Mouse (Mus musculus): ENCODE data around the gene Pink1. TPM values are rescaled to one million over a fixed set of nuclear protein-coding genes. Genes with fewer than 3 reads are reported as not detected.

Pink1 gene
- 134 and 160 TPM in 2 replicates for polyA plus RNA-seq (2012; rRNA removed)

- Histone ChIP-seq H3K4me1 (ENCODE audit: control insufficient read depth, insufficient read depth, low read length) (peaks cover 2% of the 10 kb centered on the region), H3K27me3 (ENCODE audit: control insufficient read depth, insufficient read depth, low read length) (no peaks in the 10 kb centered on the region), H3K36me3 (ENCODE audit: control insufficient read depth, insufficient read depth, low read length) (no peaks in the 10 kb centered on the region), H3K4me3 (ENCODE audit: control insufficient read depth, low read depth, low read length) (peak within 1 kb of the TSS; percentile 89), H3K27ac (ENCODE audit: control insufficient read depth, insufficient read depth, low read depth, low read length) (peak within 1 kb of the TSS; percentile 92)
- peak; percentile 81 for TF ChIP-seq POLR2A (IDR thresholded peaks at IDR 0.05; ENCODE audit: control insufficient read depth, low read depth, low read length)
- peak; percentile 95 for TF ChIP-seq CTCF (IDR thresholded peaks at IDR 0.05; ENCODE audit: control insufficient read depth, insufficient read depth, insufficient replicate concordance, low read depth, low read length)
Measured at GRCm38 (mm10) chr4:138326077-138326695, at the start of gene Pink1. Gene Pink1, minus strand, starts transcription at chr4:138326307.

- H3K4me1 ChIP-seq (ENCODE audit: control insufficient read depth, insufficient read depth, low read length): no peaks in the 10 kb centered on the region; the same call in 1 of the 2 replicates
- no peaks in the 10 kb centered on the region for H3K27me3 ChIP-seq (ENCODE audit: control insufficient read depth, insufficient read depth, low read length)
- H3K4me3 ChIP-seq (ENCODE audit: control insufficient read depth, low read depth, low read length): no peak overlapping the region
- no peak overlapping the region for H3K27ac ChIP-seq (ENCODE audit: control insufficient read depth, insufficient read depth, low read depth, low read length)
- TF ChIP-seq CTCF (IDR thresholded peaks at IDR 0.05; ENCODE audit: control insufficient read depth, insufficient read depth, insufficient replicate concordance, low read depth, low read length) (no peak), POLR2A (IDR thresholded peaks at IDR 0.05; ENCODE audit: control insufficient read depth, low read depth, low read length) (no peak)
- H3K36me3 ChIP-seq (ENCODE audit: control insufficient read depth, insufficient read depth, low read length): no peaks in the 10 kb centered on the region
Measured at GRCm38 (mm10) chr4:138375117-138375516, 49.0 kb upstream of the Pink1 start.

DNA sequence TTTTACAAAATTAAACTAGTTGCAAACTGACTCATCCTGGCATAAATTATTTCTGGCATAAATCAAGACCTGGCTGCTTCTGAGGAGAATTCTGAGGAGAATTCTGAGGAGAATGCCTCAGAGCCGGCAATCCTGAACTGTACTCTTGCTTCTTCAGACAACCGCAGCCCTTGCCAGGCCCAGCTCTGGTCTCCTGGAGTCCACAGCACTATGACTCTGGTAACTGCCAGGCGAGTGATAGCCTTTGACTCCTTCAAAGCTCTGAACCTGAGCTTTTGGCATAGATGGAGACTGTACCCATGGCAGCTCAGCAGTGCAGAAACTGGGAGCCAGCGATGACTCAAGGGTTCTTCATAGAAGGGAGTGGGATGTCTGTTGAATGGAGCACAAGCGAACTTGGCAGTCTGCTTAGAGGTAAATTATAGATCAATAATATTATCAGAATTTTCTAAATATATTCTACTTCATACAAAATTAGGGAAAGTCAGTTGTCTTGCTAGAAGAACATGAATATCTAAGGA is 44.9 kb upstream of the Pink1 start:
- Histone ChIP-seq H3K27me3 (ENCODE audit: control insufficient read depth, insufficient read depth, low read length) (no peaks in the 10 kb centered on the region), H3K27ac (ENCODE audit: control insufficient read depth, insufficient read depth, low read depth, low read length) (no peak overlapping the region), H3K36me3 (ENCODE audit: control insufficient read depth, insufficient read depth, low read length) (no peaks in the 10 kb centered on the region), H3K4me1 (ENCODE audit: control insufficient read depth, insufficient read depth, low read length) (peaks cover 3% of the 10 kb centered on the region), H3K4me3 (ENCODE audit: control insufficient read depth, low read depth, low read length) (no peak overlapping the region)
- TF ChIP-seq CTCF (IDR thresholded peaks at IDR 0.05; ENCODE audit: control insufficient read depth, insufficient read depth, insufficient replicate concordance, low read depth, low read length) (no peak), POLR2A (IDR thresholded peaks at IDR 0.05; ENCODE audit: control insufficient read depth, low read depth, low read length) (no peak)

DNA sequence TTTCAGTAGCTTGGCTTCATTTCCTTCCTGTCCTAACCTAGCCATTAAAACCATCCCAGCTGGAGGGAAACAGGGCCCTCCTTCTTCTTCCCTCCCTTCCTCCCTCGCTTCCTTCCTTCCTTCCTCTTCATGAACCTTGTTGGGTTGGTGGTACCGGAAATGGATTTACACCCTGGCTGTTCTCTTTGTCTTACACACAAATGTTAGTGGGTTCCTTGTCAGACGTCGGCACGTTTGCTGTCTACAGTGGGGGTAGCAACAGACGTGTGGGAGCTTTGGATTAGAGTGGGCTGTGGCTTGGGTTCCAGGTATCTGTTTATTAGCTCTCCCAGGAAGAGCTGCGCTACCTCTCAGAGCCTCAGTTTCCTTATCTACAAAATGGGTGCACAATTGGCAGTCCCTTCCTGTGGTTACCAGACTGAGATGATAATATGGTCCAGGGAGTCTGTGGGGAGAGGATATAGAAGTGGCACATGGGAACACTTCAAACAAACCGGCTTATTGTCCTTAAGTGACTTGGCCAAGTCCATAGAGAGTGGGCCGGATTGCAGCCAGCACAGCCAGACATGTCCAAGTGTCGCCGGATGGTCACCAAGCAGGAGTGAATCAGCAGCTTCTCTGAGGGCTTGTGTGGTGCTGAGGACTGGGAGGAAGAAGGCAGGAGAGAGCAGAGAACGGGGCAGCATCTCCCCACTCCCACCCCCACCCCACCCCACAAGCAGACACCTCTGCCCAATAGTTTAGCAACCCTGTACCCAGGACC is 42.6 kb upstream of the Pink1 start:
- no peaks in the 10 kb centered on the region for H3K27me3 ChIP-seq (ENCODE audit: control insufficient read depth, insufficient read depth, low read length)
- no peak overlapping the region for H3K4me3 ChIP-seq (ENCODE audit: control insufficient read depth, low read depth, low read length)

DNA sequence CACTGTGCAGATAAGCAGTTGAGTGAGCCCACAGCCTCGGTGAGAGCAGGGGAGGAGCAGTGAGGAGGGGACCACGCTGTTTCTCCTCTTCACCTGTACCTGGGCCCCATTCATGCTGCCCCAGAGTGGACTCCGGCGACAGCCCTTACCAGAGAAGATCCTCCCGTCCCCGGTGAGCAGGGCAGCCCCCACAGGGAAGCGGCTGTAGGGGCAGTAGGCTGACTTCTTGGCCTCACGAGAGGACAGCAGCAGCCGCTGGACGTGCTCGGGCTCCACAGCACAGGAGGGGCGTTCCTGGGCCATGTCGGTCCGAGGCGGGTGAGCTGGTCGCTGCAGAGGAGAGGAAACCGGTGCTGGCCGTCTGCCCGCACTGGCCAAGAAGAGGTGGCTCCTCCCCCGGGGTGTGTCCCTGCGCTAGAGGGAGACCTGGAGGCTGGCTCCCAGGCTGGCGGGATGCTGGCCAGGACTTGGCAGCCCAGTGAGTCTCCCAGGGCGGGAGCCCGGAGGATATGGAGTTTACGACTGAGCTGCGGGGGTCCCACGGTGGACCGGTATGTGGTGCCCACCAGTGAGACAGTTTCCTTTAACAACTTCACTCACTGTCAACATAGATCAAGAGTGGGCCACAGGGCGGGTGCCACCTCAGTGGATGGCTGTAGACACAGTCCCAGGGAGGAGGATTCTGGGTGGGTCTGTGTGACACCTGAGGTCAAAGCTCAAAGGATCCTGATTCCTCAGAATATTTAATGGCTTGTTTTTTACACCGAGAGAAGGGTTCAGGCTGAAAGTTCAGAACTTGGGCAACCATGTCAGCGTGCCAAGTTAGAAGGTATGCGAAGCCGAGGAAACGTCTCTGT is 41.8 kb upstream of the Pink1 start, which contains the start of gene Cda:
Gene Cda, minus strand, starts transcription at position 352 of the 857 bp plus-strand sequence.
- Histone ChIP-seq H3K36me3 (ENCODE audit: control insufficient read depth, insufficient read depth, low read length) (no peaks in the 10 kb centered on the region), H3K27me3 (ENCODE audit: control insufficient read depth, insufficient read depth, low read length) (no peaks in the 10 kb centered on the region), H3K4me3 (ENCODE audit: control insufficient read depth, low read depth, low read length) (no peak within 1 kb of the TSS), H3K27ac (ENCODE audit: control insufficient read depth, insufficient read depth, low read depth, low read length) (no peak within 1 kb of the TSS), H3K4me1 (ENCODE audit: control insufficient read depth, insufficient read depth, low read length) (peaks cover 3% of the 10 kb centered on the region)
- no peak for TF ChIP-seq POLR2A (IDR thresholded peaks at IDR 0.05; ENCODE audit: control insufficient read depth, low read depth, low read length)
- no peak for TF ChIP-seq CTCF (IDR thresholded peaks at IDR 0.05; ENCODE audit: control insufficient read depth, insufficient read depth, insufficient replicate concordance, low read depth, low read length)

More for the DNA sequence above, 42.6 kb upstream of the Pink1 start:
- Histone ChIP-seq H3K27ac (ENCODE audit: control insufficient read depth, insufficient read depth, low read depth, low read length) (no peak overlapping the region), H3K4me1 (ENCODE audit: control insufficient read depth, insufficient read depth, low read length) (peaks cover 3% of the 10 kb centered on the region), H3K36me3 (ENCODE audit: control insufficient read depth, insufficient read depth, low read length) (no peaks in the 10 kb centered on the region)
- TF ChIP-seq CTCF (IDR thresholded peaks at IDR 0.05; ENCODE audit: control insufficient read depth, insufficient read depth, insufficient replicate concordance, low read depth, low read length): no peak
- no peak for TF ChIP-seq POLR2A (IDR thresholded peaks at IDR 0.05; ENCODE audit: control insufficient read depth, low read depth, low read length)

GRCm38 (mm10) chr4:138366561-138366960 is 40.5 kb upstream of the Pink1 start:
- H3K36me3 ChIP-seq (ENCODE audit: control insufficient read depth, insufficient read depth, low read length): no peaks in the 10 kb centered on the region
- H3K4me1 ChIP-seq (ENCODE audit: control insufficient read depth, insufficient read depth, low read length): peaks cover 3% of the 10 kb centered on the region
- no peaks in the 10 kb centered on the region for H3K27me3 ChIP-seq (ENCODE audit: control insufficient read depth, insufficient read depth, low read length)
- no peak overlapping the region for H3K4me3 ChIP-seq (ENCODE audit: control insufficient read depth, low read depth, low read length)
- no peak for TF ChIP-seq POLR2A (IDR thresholded peaks at IDR 0.05; ENCODE audit: control insufficient read depth, low read depth, low read length)
- TF ChIP-seq CTCF (IDR thresholded peaks at IDR 0.05; ENCODE audit: control insufficient read depth, insufficient read depth, insufficient replicate concordance, low read depth, low read length): no peak
- no peak overlapping the region for H3K27ac ChIP-seq (ENCODE audit: control insufficient read depth, insufficient read depth, low read depth, low read length)

All from testis, adult 2 months (tissue).